Mouse (Mus musculus) forebrain, embryonic 12.5 days (tissue): ENCODE data around the gene Anapc16. TPM values are rescaled to one million over a fixed set of nuclear protein-coding genes. Genes with fewer than 3 reads are reported as not detected.
A peak's percentile ranks its signal among the peaks of the same experiment; 100 is the strongest.

ENCODE experiments used
- ATAC-seq: fragments of 200-750 bp; cut with Nextera tagmentation; 2 replicates; pipeline ENCODE4 v1.8.0; 2017; ENCODE audit warnings: moderate TSS enrichment; ENCODE audit not compliant: low FRiP score
- H3K27ac ChIP-seq: fragments of 300-500 bp; sonication (generic); 2 replicates; pipeline ENCODE4 v1.5.1; 2016; ENCODE audit warnings: mild to moderate bottlenecking
- H3K27me3 ChIP-seq: fragments of 300-500 bp; sonication (generic); 2 replicates; pipeline ENCODE4 v1.6.1; 2016; ENCODE audit warnings: mild to moderate bottlenecking
- H3K36me3 ChIP-seq: fragments of 300-500 bp; sonication (generic); replicated peaks from 2 replicates; pipeline ENCODE4 v1.6.1; 2016; ENCODE audit warnings: mild to moderate bottlenecking
- H3K4me1 ChIP-seq: fragments of 300-500 bp; sonication (generic); 2 replicates; pipeline ENCODE4 v1.6.1; 2016
- H3K4me2 ChIP-seq: fragments of 300-500 bp; sonication (generic); 2 replicates; pipeline ENCODE4 v1.6.1; 2016; ENCODE audit warnings: mild to moderate bottlenecking, moderate library complexity
- H3K4me3 ChIP-seq: fragments of 300-500 bp; sonication (generic); replicated peaks from 2 replicates; pipeline ENCODE4 v1.5.1; 2016; ENCODE audit warnings: mild to moderate bottlenecking
- H3K9ac ChIP-seq: fragments of 300-500 bp; sonication (generic); 2 replicates; pipeline ENCODE4 v1.6.1; 2016; ENCODE audit warnings: mild to moderate bottlenecking
- H3K9me3 ChIP-seq: fragments of 300-500 bp; sonication (generic); 2 replicates; pipeline ENCODE4 v1.6.1; 2016
- WGBS: fragments of 180-500 bp; shearing (Covaris S2); methylation state at CpG from one replicate; pipeline ENCODE4 v1.1.7; 2016; 5-methylcytosine and 5-hydroxymethylcytosine counted together
- polyA plus RNA-seq: library from polyadenylated mRNA; unstranded; fragments of >200 nt; fragmentation: Nextera tagmentation; extraction: Ambion mirVana; gene quantifications from 2 replicates; pipeline ENCODE4 v1.2.1, GENCODE M21; 2016

The Anapc16 gene
- polyA plus RNA-seq, 1 experiment from 2014 or later, result 100 TPM

DNA sequence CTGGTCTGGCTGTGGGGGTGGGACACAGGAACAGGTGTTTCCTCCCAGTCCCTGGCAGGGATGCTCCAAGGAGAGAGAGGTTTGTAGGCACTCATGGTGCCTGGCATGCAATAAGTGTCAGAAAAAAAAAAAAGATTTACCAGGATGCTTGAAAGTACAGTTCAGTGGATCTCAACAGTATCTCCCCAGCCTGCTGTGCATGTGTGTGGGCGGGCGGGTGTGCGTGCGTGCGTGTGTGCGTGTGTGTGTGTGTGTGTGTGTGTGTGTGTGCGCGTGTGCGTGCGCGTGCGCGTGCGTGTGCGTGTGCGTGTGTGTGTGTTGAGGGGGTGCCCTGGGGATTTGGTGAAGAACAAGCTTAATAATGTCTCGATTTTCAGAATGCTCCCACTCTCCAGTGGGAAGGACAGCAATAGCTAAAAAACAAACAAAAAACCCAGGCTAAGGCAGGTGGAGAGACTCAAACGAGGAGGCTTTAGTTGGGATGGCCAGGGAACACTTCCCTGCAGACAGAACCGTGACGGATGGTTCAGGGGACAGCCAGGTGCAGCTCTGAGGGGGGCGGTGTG lies 60.6 kb downstream of the Anapc16 start:
- Histone ChIP-seq H3K27me3 (no peaks in the 10 kb centered on the region), H3K9me3 (no peaks in the 10 kb centered on the region), H3K27ac (peak overlapping the region; percentile 74; the same call in 1 of the 2 replicates), H3K36me3 (no peaks in the 10 kb centered on the region), H3K4me1 (peaks cover 20% of the 10 kb centered on the region), H3K4me3 (peak overlapping the region; percentile 10; the same call in 1 of the 2 replicates), H3K9ac (peak overlapping the region; percentile 41), H3K4me2 (peak overlapping the region; percentile 41)
- ATAC-seq, result no peak
- 58% methylated on average over 21 of the region's 21 CpGs for WGBS

DNA sequence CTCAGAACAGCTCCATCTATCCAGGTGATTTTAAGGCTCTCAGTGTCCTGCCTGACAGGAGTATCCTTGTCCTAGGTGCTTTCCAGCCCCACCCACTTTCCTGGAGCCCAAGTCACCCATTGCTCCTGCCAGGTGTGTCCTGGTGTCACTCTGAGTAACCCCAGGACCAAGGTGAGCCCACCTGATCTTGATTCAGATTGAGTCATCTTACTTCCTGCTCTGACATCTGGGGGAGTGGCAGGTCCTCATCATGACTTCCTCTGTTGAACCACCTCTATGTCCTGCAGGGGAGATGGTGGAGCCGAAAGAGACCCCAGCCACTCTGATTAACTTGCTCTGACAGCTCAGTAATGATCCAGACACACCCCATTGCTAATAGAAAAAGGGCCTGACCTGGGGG lies 63.9 kb downstream of the Anapc16 start:
- H3K4me1 ChIP-seq, result peaks cover 26% of the 10 kb centered on the region
- H3K27me3 ChIP-seq, result no peaks in the 10 kb centered on the region
- H3K27ac ChIP-seq, result no peak overlapping the region
- no peak for ATAC-seq
- WGBS, result 47% methylated on average over 1 of the region's 1 CpGs
- H3K36me3 ChIP-seq, result no peaks in the 10 kb centered on the region
- H3K9ac ChIP-seq, result no peak overlapping the region
- no peaks in the 10 kb centered on the region for H3K9me3 ChIP-seq
- H3K4me3 ChIP-seq, result no peak overlapping the region
- no peak overlapping the region for H3K4me2 ChIP-seq

DNA sequence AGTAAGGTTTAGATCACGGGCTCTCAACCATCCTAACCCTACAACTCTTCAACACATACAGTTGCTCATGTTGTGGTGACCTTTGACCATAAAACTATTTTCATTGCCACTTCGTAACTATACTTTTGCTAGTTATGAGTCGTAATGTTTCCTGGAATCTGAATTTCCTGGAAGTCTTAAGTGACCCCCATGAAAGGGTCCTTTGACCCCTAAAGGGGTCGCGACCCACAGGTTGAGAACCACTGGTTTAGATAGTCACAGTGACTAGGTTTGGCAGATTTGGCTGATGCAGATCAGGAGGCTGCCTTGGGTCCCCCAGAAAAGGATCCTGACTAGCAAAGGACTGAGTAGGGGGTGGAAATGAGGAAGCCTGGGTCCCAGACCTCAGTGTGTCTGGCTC lies 64.3 kb downstream of the Anapc16 start:
- WGBS, result 87% methylated on average over 5 of the region's 5 CpGs
- Histone ChIP-seq H3K36me3 (no peaks in the 10 kb centered on the region), H3K4me2 (no peak overlapping the region), H3K27me3 (no peaks in the 10 kb centered on the region), H3K4me1 (peaks cover 24% of the 10 kb centered on the region), H3K9ac (no peak overlapping the region), H3K9me3 (no peaks in the 10 kb centered on the region), H3K4me3 (no peak overlapping the region), H3K27ac (no peak overlapping the region)
- no peak for ATAC-seq

Other genes starting within 250 kb of the Anapc16 start
- 21.2 and 22.7 TPM in 2 replicates for gene Dnajb12, start 123.6 kb downstream of the Anapc16 start, polyA plus RNA-seq
- gene Ddit4, start 51.3 kb downstream of the Anapc16 start, polyA plus RNA-seq, result 58.9 and 61.6 TPM in 2 replicates
- 38.5 and 38.6 TPM in 2 replicates for gene Ascc1, start 330 bp downstream of the Anapc16 start, polyA plus RNA-seq
- gene Spock2, start 103.1 kb upstream of the Anapc16 start, polyA plus RNA-seq, result 13.2 and 14.3 TPM in 2 replicates
- gene Chst3, start 216.1 kb upstream of the Anapc16 start, polyA plus RNA-seq, result 3.7 and 4.0 TPM in 2 replicates